Mouse (Mus musculus) ES-E14 (cell line): ENCODE results near the gene Nme2. TPM values are rescaled to one million over a fixed set of nuclear protein-coding genes. Genes with fewer than 3 reads are reported as not detected.

Experiments
- DNase-seq: peaks from one replicate; pipeline ENCODE4 v3.0.0-alpha.2; 2013; ENCODE audit warnings: low read depth, low spot score
- H3K27ac ChIP-seq: 2 replicates; pipeline ENCODE4 v1.5.1; 2012; ENCODE audit warnings: low read depth, mild to moderate bottlenecking, low read length, moderate library complexity, mixed read lengths; ENCODE audit not compliant: poor library complexity, insufficient read depth, severe bottlenecking
- H3K36me3 ChIP-seq: 2 replicates; pipeline ENCODE4 v1.6.1; 2012; ENCODE audit warnings: mild to moderate bottlenecking, low read length, moderate library complexity, mixed read lengths; ENCODE audit not compliant: control insufficient read depth, poor library complexity, insufficient read depth, severe bottlenecking
- H3K4me1 ChIP-seq, 2 experiments: fragments of 150-350 bp in 1 of 2; sonication (generic) in 1 of 2; 2 replicates each; pipeline ENCODE4 v1.6.1; 2012; ENCODE audit warnings: low read length in 2 of 2, mild to moderate bottlenecking in 1 of 2, mixed read lengths in 1 of 2; ENCODE audit not compliant: control insufficient read depth in 2 of 2, insufficient read depth in 2 of 2, poor library complexity in 1 of 2
- H3K4me3 ChIP-seq, 2 experiments: fragments of 150-350 bp in 1 of 2; sonication (generic) in 1 of 2; 2 replicates each; pipeline ENCODE4 v1.5.1; 2012; ENCODE audit warnings: low read length in 2 of 2, low read depth in 1 of 2, mild to moderate bottlenecking in 1 of 2, mixed read lengths in 1 of 2; ENCODE audit not compliant: insufficient read depth in 1 of 2, poor library complexity in 1 of 2, severe bottlenecking in 1 of 2
- H3K9ac ChIP-seq: 2 replicates; pipeline ENCODE4 v1.6.1; 2012; ENCODE audit warnings: low read depth, mild to moderate bottlenecking, low read length, mixed read lengths; ENCODE audit not compliant: poor library complexity, insufficient read depth, severe bottlenecking
- H3K9me3 ChIP-seq: fragments of 150-350 bp; sonication (generic); 2 replicates; pipeline ENCODE4 v1.6.1; 2012; ENCODE audit warnings: low read depth, mild to moderate bottlenecking, low read length; ENCODE audit not compliant: control insufficient read depth, insufficient read depth
- CHD2 ChIP-seq: IDR thresholded peaks from 2 replicates; pipeline ENCODE4 v1.6.1; 2014; ENCODE audit warnings: mild to moderate bottlenecking, low read depth, low read length, inconsistent platforms
- HCFC1 ChIP-seq: IDR thresholded peaks from 2 replicates; pipeline ENCODE4 v1.6.1; 2012; ENCODE audit warnings: low read length, inconsistent platforms, borderline replicate concordance; ENCODE audit not compliant: insufficient read depth
- MAFK ChIP-seq: IDR thresholded peaks from 2 replicates; pipeline ENCODE4 v1.6.1; 2014; ENCODE audit warnings: mild to moderate bottlenecking, low read depth, low read length, inconsistent platforms; ENCODE audit not compliant: insufficient read depth
- ZC3H11A ChIP-seq: IDR thresholded peaks from 2 replicates; pipeline ENCODE4 v1.6.1; 2012; ENCODE audit warnings: low read depth, mild to moderate bottlenecking, inconsistent platforms, low read length, borderline replicate concordance
- ZNF384 ChIP-seq: IDR thresholded peaks from 2 replicates; pipeline ENCODE4 v1.6.1; 2012; ENCODE audit warnings: low read depth, low read length, inconsistent platforms
- in situ Hi-C, 2 experiments: fragments of 600-800 bp; cut with MboI; formaldehyde crosslinking; loops; one replicate each; pipeline ENCODE4 v1.15.1; 2025; ENCODE audit warnings: low sequenced_read_pairs in 2 of 2, inconsistent platforms in 1 of 2; ENCODE audit not compliant: unreplicated experiment in 2 of 2
- total RNA-seq: library from RNA; depleted of rRNA; stranded (reverse); fragments of 300-350 nt; gene quantifications from 2 replicates; pipeline ENCODE4 v1.2.3, GENCODE M21; 2012

The Nme2 gene
- total RNA-seq, 1 experiment = 1,053 TPM

DNA sequence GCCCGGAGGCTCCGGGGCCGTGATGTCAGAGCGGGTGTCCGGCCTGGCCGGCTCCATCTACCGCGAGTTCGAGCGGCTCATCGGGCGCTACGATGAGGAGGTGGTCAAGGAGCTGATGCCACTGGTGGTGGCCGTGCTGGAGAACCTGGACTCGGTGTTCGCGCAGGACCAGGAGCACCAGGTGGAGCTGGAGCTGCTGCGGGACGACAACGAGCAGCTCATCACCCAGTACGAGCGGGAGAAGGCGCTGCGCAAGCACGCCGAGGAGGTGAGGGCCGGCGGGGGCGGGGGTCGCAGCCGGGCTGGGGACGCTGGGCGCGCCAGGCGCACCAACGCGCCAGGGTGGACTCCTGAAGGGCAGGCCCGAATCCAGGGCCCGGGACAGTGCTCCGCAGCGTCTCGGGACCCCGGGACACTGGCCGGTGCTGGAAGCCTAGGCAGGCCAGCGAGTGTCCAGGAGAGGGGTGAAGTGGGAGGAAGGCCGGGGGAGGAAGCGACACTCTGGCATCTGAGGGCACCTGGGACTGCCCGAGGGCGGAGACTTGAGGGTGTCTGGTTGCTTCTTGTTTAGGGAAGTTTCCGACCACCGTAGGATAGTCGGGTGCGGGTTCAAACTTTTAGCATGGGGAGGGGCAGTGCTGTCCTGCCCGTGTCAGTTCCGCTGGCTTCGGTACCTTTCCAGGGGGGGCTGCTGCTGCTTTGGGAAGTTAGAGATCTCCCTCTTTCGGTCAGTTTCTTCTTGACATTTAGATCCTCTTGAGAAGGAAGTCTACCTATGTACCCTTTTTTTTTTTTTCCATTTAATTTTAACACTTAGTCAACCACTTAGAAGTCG, 40.5 kb upstream of the Nme2 start:
- peak overlapping the region; percentile 34; the same call in 1 of the 2 replicates for H3K27ac ChIP-seq
- in situ Hi-C loops = no loop called here
- H3K9ac ChIP-seq = peak overlapping the region; percentile 61
- no peaks in the 10 kb centered on the region for H3K9me3 ChIP-seq
- H3K4me1 ChIP-seq = peaks cover 0 to 4% of the 10 kb centered on the region in 2 experiments; a peak in 2 of 4 replicates
- DNase-seq = no peak
- H3K4me3 ChIP-seq = peak overlapping the region; percentile 79 to 98
- TF ChIP-seq CHD2 (no peak), ZNF384 (no peak), HCFC1 (no peak), ZC3H11A (no peak), MAFK (no peak)
- H3K36me3 ChIP-seq = no peaks in the 10 kb centered on the region

DNA sequence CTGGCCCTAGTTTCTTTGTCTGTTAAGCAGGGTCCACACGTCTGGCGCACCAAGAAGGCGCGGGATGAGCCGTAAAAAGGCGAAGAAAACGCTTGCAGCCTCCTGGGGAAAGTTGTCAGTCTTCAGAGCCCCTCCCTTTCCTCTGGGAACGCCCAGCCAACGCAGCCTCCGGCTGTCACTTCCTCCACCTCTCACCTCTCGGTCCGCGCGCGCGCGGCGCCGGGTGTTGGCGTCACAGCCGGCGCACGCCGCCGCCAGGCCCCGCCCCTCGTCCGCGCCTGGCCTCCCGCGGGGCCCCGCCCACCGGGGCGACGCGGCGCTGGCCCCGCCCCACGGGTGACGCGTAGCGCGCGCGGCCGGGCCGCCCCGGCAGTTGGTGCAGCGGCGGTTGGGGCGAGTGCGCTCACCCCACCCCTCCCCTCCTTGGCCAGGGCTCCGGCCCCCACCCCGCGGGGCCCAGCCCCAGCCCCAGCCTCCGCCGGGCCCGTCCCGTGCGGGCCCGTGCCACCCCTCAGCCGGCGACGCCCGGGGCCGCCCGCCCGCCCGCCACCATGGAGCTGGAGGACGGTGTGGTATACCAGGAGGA, 39.8 kb upstream of the Nme2 start, which contains the start of gene Spag9:
Spag9 (plus strand) TSS at position 372 of the 586 bp plus-strand sequence.
- DNase-seq = peak; percentile 90
- H3K9ac ChIP-seq = peak within 1 kb of the TSS; percentile 74
- H3K9me3 ChIP-seq = no peaks in the 10 kb centered on the region
- peak within 1 kb of the TSS; percentile 79 to 98 for H3K4me3 ChIP-seq
- H3K27ac ChIP-seq = peak within 1 kb of the TSS; percentile 44
- in situ Hi-C loops = no loop called here
- H3K4me1 ChIP-seq = peaks cover 0 to 4% of the 10 kb centered on the region in 2 experiments; a peak in 2 of 4 replicates
- H3K36me3 ChIP-seq = no peaks in the 10 kb centered on the region
- TF ChIP-seq ZNF384 = no peak
- no peak for TF ChIP-seq CHD2
- TF ChIP-seq HCFC1 = peak; percentile 65; the same call in 1 of the 2 replicates
- TF ChIP-seq ZC3H11A = no peak
- no peak for TF ChIP-seq MAFK

DNA sequence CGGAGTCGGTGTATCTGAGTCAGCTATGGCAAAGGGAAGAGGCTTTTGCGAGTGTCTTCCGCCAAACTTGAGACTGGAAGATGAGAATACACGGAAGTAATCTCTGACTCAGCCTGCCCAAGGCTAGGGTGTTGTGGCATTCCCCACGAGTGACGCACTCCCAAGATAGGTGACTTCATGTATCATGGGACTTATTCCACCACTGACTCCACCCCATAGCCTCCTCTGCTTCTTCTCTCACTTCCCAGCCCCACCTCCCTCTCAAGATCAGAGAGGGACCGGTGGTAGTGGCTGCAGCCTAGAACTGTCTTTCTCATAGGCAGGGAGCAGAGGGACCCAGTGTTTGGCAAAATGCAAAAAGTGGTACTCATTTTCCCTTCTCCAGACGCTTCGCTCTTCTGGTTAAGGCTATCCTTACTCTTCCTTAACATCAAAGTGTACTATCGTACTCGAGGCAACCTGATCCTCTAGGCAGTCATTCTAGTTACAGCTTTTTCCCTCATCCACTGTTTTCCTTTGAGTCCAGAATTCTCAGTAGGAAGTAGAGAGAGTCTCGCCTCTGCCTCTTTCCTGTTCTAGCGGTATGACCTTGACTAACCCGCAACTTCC, 39.2 kb upstream of the Nme2 start:
- TF ChIP-seq CHD2 (no peak), ZC3H11A (no peak), HCFC1 (no peak), MAFK (no peak), ZNF384 (no peak)
- Histone ChIP-seq H3K9ac (peak overlapping the region; percentile 74), H3K4me1 (peaks cover 0 to 4% of the 10 kb centered on the region in 2 experiments; a peak in 2 of 4 replicates), H3K27ac (peak overlapping the region; percentile 44), H3K36me3 (no peaks in the 10 kb centered on the region), H3K4me3 (peak overlapping the region; percentile 69 to 90), H3K9me3 (no peaks in the 10 kb centered on the region)
- DNase-seq = peak; percentile 67
- in situ Hi-C loops = no loop called here

DNA sequence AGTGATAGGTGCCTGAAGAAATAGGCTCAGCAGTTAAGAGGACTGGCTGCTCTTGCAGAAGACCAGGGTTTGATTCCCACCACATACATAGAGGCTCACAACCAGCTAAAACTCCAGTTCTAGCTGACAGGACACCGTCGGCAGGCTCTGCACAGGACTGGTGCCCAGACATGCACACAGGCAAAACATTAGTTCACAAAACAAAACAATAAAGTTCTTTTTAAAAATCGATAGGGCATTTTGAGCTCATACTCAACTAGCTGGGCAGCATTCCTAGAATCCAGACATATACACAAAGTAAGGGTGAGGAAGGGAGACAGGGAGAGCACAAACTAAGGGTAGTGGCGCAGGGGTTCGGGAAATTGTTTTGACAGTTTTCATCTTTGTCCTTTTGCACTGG, 38.5 kb upstream of the Nme2 start:
- Histone ChIP-seq H3K9ac (no peak overlapping the region), H3K4me1 (peaks cover 0 to 4% of the 10 kb centered on the region in 2 experiments; a peak in 2 of 4 replicates), H3K9me3 (no peaks in the 10 kb centered on the region), H3K4me3 (peak overlapping the region in 1 of 2 experiments; percentile 90; a peak in 2 of 4 replicates), H3K36me3 (no peaks in the 10 kb centered on the region), H3K27ac (no peak overlapping the region)
- in situ Hi-C loops = no loop called here
- TF ChIP-seq ZC3H11A = no peak
- DNase-seq = no peak
